Mouse (Mus musculus) liver, adult 2 months (tissue): ENCODE data around the gene Cldn7. TPM values are rescaled to one million over a fixed set of nuclear protein-coding genes. Genes with fewer than 3 reads are reported as not detected.
A peak's percentile ranks its signal among the peaks of the same experiment; 100 is the strongest.

Experiments
- DNase-seq: peaks from one replicate; pipeline ENCODE4 v3.0.0-alpha.2; 2011; ENCODE audit warnings: low read depth, low spot score; ENCODE audit errors: extremely low read depth
- H3K27ac ChIP-seq: fragments of 200-500 bp; replicated peaks from 2 replicates; pipeline ENCODE4 v1.5.1; 2012; ENCODE audit warnings: low read depth, mild to moderate bottlenecking, control low read depth, inconsistent platforms, low read length; ENCODE audit not compliant: insufficient read depth
- H3K27me3 ChIP-seq: fragments of 200-500 bp; 2 replicates; pipeline ENCODE4 v1.6.1; 2012; ENCODE audit warnings: mild to moderate bottlenecking, moderate library complexity, low read length, inconsistent platforms; ENCODE audit not compliant: control insufficient read depth, insufficient read depth
- H3K36me3 ChIP-seq: fragments of 200-500 bp; 2 replicates; pipeline ENCODE4 v1.6.1; 2012; ENCODE audit warnings: low read length, inconsistent platforms; ENCODE audit not compliant: control insufficient read depth, insufficient read depth
- H3K4me1 ChIP-seq: fragments of 200-500 bp; 2 replicates; pipeline ENCODE4 v1.6.1; 2011; ENCODE audit warnings: low read length; ENCODE audit not compliant: control insufficient read depth, insufficient read depth
- H3K4me3 ChIP-seq: fragments of 200-500 bp; 2 replicates; pipeline ENCODE4 v1.5.1; 2011; ENCODE audit warnings: low read depth, mild to moderate bottlenecking, control low read depth, low read length, moderate library complexity; ENCODE audit not compliant: insufficient read depth
- H3K79me2 ChIP-seq: fragments of 200-500 bp; 2 replicates; pipeline ENCODE4 v1.6.1; 2012; ENCODE audit warnings: inconsistent platforms, mild to moderate bottlenecking, low read length, moderate library complexity; ENCODE audit not compliant: control insufficient read depth, insufficient read depth
- H3K9ac ChIP-seq: fragments of 200-500 bp; 2 replicates; pipeline ENCODE4 v1.6.1; 2012; ENCODE audit warnings: low read depth, mild to moderate bottlenecking, control low read depth, inconsistent platforms, low read length
- CTCF ChIP-seq: fragments of 200-500 bp; IDR thresholded peaks from 2 replicates; pipeline ENCODE4 v1.5.1; 2011; ENCODE audit warnings: low read depth, low read length, control low read depth
- POLR2A ChIP-seq: fragments of 200-500 bp; IDR thresholded peaks from 2 replicates; pipeline ENCODE4 v1.6.1; 2011; ENCODE audit warnings: low read length, control low read depth; ENCODE audit not compliant: insufficient read depth; ENCODE audit errors: extremely low read depth
- WGBS: fragments of 180-500 bp; shearing (Covaris S2); methylation state at CpG from one replicate; pipeline ENCODE4 v1.1.7; 2018; 5-methylcytosine and 5-hydroxymethylcytosine counted together
- polyA plus RNA-seq: library from polyadenylated mRNA; depleted of rRNA; stranded (reverse); fragments of >200 nt; gene quantifications from 2 replicates; pipeline ENCODE4 v1.2.3, GENCODE M21; 2012
- total RNA-seq: library from RNA; depleted of rRNA; stranded (reverse); fragments of >200 nt; gene quantifications from 2 replicates; pipeline ENCODE4 v1.2.3, GENCODE M21; 2014

The Cldn7 gene
- total and polyA plus RNA-seq, 2 experiments = 0.26 to 0.37 TPM

- H3K27ac ChIP-seq = no peak overlapping the region
- no peaks in the 10 kb centered on the region for H3K4me1 ChIP-seq
- no peaks in the 10 kb centered on the region for H3K36me3 ChIP-seq
- TF ChIP-seq CTCF (no peak), POLR2A (no peak)
- H3K9ac ChIP-seq = no peak overlapping the region
- H3K79me2 ChIP-seq = no peaks in the 10 kb centered on the region
- no peaks in the 10 kb centered on the region for H3K27me3 ChIP-seq
- DNase-seq = no peak
- no peak overlapping the region for H3K4me3 ChIP-seq
- 79% methylated on average over 1 of the region's 1 CpGs for WGBS
Measured at GRCm38 (mm10) chr11:69956218-69956617, 8.4 kb upstream of the Cldn7 start.

DNA sequence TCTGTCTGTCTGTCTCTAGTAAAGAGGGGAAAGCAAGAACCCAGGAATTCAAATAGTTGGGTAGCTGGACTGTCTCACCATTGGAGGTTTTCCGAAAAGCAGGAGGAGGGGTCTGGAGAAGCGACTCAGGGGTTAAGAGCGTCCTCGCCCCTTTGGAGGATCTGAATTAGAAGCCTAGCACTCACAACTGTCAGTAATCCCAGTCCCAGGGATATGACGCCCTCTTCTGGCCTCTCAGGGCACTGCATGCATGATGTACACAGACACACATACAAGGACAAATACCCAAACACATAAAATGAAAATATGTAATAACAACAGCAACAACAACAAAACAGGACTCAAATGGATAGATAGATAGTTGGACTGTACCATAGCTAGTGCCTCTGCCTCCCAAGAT lies 4.0 kb upstream of the Cldn7 start:
- WGBS = 46% methylated on average over 5 of the region's 5 CpGs
- Histone ChIP-seq H3K27me3 (peaks cover 4% of the 10 kb centered on the region; the same call in 1 of the 2 replicates), H3K9ac (no peak overlapping the region), H3K4me3 (no peak overlapping the region), H3K4me1 (no peaks in the 10 kb centered on the region), H3K27ac (no peak overlapping the region), H3K79me2 (no peaks in the 10 kb centered on the region), H3K36me3 (no peaks in the 10 kb centered on the region)
- no peak for DNase-seq
- peak; percentile 41; the same call in 1 of the 2 replicates for TF ChIP-seq CTCF
- TF ChIP-seq POLR2A = no peak

DNA sequence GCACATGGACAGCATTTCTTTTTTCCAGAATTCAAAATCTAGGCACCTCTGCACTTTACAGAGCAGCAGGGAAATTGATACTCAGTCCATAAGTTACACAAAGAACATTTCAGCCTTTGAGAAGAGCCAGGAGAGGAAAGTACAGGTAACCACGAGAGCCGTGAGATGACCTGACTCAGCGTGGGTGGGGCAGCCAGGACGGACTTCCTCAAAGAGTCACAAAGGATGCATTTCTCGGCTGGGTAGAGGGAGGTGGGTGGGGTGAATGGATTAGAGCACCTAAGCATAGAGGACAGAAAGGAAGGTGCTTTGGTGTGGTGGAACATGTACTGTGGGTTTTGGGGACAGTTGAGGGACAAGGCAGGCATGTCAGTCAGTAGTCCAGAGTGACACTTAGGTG lies 2.7 kb upstream of the Cldn7 start:
- no peak for DNase-seq
- 55% methylated on average over 5 of the region's 5 CpGs for WGBS
- no peak overlapping the region for H3K9ac ChIP-seq
- no peak overlapping the region for H3K4me3 ChIP-seq
- H3K79me2 ChIP-seq = no peaks in the 10 kb centered on the region
- 0 out of 2 replicates have a peak, but pooled peaks cover 2% of the 10 kb centered on the region for H3K4me1 ChIP-seq
- TF ChIP-seq POLR2A (no peak), CTCF (no peak)
- no peaks in the 10 kb centered on the region for H3K36me3 ChIP-seq
- no peak overlapping the region for H3K27ac ChIP-seq
- H3K27me3 ChIP-seq = peaks cover 12% of the 10 kb centered on the region

GRCm38 (mm10) chr11:69965271-69966005 lies 859 bp downstream of the Cldn7 start:
- Histone ChIP-seq H3K4me1 (0 out of 2 replicates have a peak, but pooled peaks cover 3% of the 10 kb centered on the region), H3K27me3 (peaks cover 12% of the 10 kb centered on the region), H3K79me2 (no peaks in the 10 kb centered on the region), H3K4me3 (peak overlapping the region; percentile 29; the same call in 1 of the 2 replicates), H3K36me3 (0 out of 2 replicates have a peak, but pooled peaks cover 2% of the 10 kb centered on the region), H3K27ac (no peak overlapping the region), H3K9ac (no peak overlapping the region)
- DNase-seq = no peak
- 7% methylated on average over 49 of the region's 49 CpGs for WGBS
- no peak for TF ChIP-seq POLR2A
- no peak for TF ChIP-seq CTCF

DNA sequence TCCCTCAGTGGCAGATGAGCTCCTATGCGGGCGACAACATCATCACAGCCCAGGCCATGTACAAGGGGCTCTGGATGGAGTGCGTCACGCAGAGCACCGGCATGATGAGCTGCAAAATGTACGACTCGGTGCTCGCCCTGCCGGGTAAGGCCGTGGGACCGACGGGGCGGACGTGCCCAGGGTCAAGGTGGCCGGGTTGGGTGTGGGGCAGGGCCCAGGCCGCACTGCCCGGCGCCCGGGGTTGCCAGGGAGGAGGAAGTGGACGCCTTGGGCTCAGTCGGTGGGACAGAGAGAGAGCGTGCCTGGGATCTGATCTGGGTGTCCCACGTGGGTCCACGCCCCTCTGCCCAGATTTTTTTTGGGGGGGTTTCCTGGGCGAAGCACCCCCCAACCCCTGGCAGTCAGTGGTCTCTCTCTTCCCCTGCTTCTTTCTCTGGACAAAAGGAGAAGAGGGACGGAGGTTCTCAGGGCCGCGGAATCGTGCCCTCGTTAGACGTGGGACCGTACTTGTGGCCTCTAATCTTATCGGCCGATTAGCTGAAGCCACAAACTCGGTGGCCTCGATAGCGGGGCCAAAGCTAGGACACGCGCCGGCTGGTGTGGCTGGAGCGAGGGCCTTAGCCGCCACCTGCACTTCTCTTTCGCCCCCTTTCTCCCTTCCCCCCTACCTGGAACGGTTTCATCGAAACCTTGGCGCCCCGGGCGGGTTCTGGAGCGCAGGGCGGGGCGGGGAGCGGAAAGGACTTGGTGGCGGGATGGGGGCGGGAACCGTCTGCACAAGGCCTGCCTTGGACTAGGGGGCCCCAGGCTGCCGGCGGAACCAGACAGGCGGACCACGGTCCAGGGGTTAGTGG lies 1.7 kb downstream of the Cldn7 start:
- TF ChIP-seq CTCF = no peak
- no peak for TF ChIP-seq POLR2A
- WGBS = 5% methylated on average over 59 of the region's 59 CpGs
- no peak for DNase-seq
- peak overlapping the region; percentile 29; the same call in 1 of the 2 replicates for H3K4me3 ChIP-seq
- no peaks in the 10 kb centered on the region for H3K79me2 ChIP-seq
- H3K9ac ChIP-seq = no peak overlapping the region
- H3K27me3 ChIP-seq = peaks cover 12% of the 10 kb centered on the region
- H3K36me3 ChIP-seq = peaks cover 2% of the 10 kb centered on the region; the same call in 1 of the 2 replicates
- H3K27ac ChIP-seq = no peak overlapping the region
- 0 out of 2 replicates have a peak, but pooled peaks cover 3% of the 10 kb centered on the region for H3K4me1 ChIP-seq
